Mouse (Mus musculus): ENCODE results near the gene Fgfr2.
"Not testable (repeated sequence)": the region's sequence is repeated elsewhere in the genome, so short reads cannot be mapped to it uniquely, and the experiment has no call there.

Fgfr2 gene

GRCm38 (mm10) chr7:130540176-130540575, 2583.0 kb downstream of the Fgfr2 start:
- no peak for DNase-seq (ENCODE audit: low spot score in 2 of 2)

DNA sequence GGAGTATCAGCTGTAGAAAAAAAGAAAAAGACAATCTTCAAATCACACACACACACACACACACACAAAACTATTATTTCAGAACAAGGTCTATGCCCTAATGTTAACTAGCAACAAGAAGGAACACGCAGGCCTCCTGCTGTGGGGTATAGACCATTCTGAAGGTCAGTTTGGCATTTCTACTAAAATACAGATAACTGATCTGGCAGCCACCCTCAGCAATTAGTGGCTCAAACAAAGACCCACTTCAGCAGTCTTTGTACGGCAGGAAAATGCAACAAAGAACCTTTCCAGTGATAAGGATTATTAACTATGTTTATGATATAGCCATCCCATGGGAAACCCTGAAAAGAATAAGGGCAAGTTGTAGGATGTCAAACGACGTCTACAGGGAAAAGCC, 2586.1 kb downstream of the Fgfr2 start:
- DNase-seq (ENCODE audit: low spot score in 2 of 2), result no peak

DNA sequence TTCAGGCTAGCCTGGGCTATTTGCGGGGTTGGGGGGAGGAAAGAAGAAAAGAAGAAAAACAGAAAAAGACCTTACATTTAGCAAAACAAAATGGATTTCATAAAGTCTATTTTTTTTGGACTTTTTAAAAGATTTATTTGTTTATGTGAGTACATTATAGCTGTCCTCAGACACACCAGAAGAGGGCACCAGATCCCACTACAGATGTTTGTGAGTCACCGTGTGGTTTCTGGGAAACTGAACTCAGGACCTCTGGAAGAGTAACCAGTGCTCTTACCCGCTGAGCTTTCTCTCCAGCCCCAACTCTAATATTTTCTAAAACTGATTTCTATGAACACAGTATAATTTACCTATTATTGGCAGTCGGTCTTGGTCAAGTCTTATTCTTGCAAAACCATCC, 2588.0 kb downstream of the Fgfr2 start:
- no peak for DNase-seq (ENCODE audit: low spot score in 2 of 2)

DNA sequence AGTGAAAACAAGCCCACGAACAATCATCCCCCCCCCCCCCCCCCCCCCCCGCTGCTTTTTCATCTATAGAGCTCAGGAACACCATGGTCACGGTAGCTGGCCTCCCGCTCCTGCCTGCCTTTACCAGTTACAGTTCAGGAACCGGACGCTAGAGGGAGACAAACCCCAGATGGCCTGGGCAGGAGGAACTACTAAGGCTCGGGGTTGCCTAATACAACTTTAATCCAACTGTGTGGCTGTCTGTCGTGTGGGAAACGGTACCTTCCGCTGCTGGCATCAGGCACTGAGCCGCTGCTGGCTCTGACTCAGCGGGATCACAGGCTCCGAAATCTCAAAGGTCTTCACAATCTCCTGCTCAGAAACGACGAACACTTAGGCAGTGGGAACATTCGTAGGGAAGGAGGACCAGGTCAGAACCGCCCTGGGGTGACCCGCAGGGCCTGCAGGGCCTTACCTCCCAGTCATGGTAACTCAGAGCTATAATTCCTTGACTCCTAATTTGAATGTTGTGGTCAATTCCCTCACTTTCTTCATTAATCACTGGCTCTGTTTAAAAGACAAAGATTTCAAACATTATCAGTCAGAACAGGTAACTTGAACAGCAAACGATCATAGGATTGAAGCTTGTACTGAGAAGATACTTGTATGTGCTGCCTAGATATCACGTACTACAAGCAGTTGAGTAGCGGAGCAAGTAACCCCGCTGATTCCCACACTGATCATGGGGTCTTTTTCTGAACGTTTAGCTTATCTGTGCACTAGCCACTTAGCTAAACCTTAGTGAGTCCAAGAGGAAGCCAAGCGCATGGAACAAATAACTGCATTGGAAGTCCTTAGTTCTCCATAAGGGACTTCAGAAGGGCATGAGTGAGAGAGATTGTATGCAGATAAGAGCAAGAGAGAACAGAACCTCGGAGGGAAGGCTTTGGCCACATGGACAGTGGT, 2589.6 kb downstream of the Fgfr2 start:
- peak; percentile 77 to 86 for DNase-seq (ENCODE audit: low spot score in 2 of 2)

GRCm38 (mm10) chr7:130531138-130531537, 2592.0 kb downstream of the Fgfr2 start:
- DNase-seq (ENCODE audit: low spot score in 2 of 2), result not testable (repeated sequence)

- DNase-seq (ENCODE audit: low spot score in 2 of 2), result no peak
These were observed 2595.8 kb downstream of the Fgfr2 start for GRCm38 (mm10) chr7:130527306-130527705.

DNA sequence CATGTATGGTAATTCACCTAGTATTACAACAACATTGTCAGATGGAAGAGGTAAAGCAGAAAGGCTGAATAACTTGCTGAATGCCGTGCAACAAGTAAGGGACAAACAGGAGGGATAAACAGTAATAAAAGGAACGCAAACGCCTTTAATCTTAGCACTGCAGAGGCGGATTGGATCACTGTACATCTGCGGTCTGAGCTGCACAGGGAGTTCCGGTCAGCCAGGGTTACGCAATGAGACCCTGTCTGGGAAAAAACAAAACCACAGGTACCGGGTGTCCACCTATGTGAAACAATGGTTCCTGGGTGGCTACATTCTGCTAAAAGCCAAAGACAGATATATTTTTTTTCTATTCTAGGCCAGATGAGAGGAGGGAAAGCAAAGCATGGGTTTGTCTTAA, 2599.7 kb downstream of the Fgfr2 start:
- no peak for DNase-seq (ENCODE audit: low spot score in 2 of 2)

GRCm38 (mm10) chr7:130520812-130521422, 2602.2 kb downstream of the Fgfr2 start:
- DNase-seq (ENCODE audit: low spot score in 2 of 2), result no peak

DNA sequence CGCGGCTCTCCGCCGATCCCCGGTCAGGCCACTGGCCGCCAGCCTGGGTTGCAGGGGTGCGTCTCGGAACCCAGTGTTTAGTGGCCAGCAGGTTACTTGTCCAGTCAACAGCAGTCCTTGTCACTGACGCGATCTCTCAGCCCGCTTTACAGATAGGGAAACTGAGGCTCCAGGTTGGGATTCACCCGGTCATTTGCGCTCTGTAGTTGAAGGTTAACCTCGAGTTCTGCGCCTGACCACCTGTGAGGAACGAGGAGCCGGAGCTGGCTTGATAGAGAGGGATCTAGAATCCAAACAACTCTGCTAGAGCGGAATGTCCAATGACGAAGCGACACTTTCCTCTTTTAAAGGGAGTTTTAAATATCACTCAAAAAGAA, 2603.1 kb downstream of the Fgfr2 start, which contains the start of gene Ate1:
Gene Ate1, minus strand, starts transcription at position 321 of the 377 bp plus-strand sequence.
- DNase-seq (ENCODE audit: low spot score in 2 of 2), result no peak

DNA sequence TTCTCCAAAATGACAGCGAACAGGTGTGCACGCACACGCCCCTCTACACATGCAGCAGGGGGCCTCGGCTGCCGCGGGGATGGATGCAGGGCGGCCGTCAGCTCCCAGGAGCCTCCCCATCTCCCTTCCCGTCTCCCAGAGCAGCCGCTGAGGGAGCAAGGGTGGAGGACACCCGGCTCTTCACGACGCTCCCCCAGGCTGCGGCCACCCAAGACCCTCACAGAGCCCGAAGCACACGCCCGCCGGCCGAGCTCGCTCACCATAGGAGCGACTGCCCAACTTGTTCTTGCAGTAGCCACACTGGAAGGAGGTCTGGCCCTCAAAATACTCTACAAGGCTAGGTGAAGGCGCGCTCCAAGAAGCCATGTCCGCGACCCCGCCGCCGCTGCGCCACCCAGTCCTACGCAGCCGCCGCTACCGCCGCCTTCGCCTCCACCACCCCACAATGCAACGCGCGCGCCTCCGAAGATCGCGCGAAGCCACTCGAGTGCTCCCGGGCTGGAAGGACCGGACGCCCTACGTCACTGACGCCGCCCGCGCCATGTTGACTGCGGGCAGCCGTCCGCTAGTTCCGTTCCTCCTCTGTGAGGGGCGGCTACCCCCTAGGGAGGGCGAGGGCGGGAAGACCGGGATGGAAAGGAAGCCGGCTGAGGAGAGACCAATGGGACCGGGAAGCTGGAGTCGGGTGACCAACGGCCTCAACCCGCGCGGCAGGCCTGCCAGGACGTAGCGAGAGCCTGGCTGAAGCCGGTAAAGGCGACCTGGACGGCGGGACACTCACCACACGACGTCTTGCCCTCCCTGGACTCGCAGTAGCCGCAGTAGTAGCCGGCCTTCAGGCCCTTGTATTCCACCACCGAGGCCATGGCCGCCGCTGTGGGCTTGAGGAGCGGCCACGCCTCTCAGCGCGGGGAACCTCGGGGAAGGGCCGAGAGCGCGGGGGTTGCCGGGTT, 2603.8 kb downstream of the Fgfr2 start:
- peak; percentile 86 to 90 for DNase-seq (ENCODE audit: low spot score in 2 of 2)

GRCm38 (mm10) chr7:130518213-130519095, 2604.7 kb downstream of the Fgfr2 start:
- DNase-seq (ENCODE audit: low spot score in 2 of 2), result no peak

- DNase-seq (ENCODE audit: low spot score in 2 of 2), result no peak
These were observed 2612.9 kb downstream of the Fgfr2 start for GRCm38 (mm10) chr7:130510243-130510642.

DNA sequence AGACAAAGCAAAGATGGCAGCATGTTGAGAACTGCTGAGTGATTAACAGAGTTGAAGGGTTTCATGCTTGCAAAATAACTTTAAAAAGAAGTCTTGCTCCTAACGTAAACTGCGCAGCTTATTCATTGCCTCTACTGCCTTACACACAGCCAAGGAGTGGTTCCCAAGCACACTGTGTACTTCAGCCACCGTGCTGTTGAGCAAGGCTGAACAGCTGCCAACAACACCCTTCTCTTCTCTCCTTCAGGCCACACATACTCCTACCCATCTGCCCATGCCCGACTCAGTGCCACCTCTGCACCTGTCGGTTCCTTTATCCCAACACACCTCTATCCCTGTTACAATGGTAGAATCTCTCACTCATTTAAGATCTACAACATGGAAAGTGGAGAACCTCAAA, 2620.1 kb downstream of the Fgfr2 start:
- no peak for DNase-seq (ENCODE audit: low spot score in 2 of 2)

DNA sequence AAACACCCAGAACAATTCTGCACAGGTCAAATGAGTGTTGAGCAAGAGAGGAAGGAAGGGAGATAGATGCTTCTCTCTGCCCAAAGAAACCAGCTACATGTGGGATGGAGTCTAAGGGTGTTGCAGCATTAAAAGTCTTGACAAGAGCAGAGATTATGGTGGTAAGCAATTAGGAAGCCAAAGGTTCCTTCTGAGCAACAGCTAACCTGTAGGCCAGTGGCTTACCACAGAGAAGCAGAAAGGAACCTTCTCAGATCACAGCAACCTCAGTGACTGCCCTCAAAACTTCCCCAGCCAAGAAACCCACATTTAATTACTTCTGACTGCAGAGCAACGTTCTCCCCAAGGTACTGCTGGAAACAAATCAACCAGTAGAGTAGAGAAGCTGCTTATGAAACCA, 2621.7 kb downstream of the Fgfr2 start:
- DNase-seq (ENCODE audit: low spot score in 2 of 2), result no peak

GRCm38 (mm10) chr7:130493346-130493745, 2629.8 kb downstream of the Fgfr2 start:
- no peak for DNase-seq (ENCODE audit: low spot score in 2 of 2)

DNA sequence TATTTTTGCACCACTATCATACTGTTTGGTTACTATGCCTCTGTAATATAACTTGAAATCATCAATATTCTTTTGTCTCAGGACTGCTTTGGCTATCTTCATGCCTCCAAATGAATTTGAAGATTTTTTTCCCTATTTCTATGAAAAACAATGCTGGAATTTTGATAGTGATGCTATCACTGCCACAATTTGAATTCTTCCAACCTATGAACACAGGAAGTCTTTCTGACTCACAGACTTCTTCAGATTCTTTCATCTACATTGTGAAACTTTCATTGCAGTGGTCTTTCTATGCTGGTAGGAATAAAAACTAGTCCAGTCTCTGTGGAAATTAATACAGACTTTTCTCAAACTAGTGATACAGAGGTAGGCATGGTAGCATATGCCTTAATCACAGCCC, 2631.1 kb downstream of the Fgfr2 start:
- DNase-seq (ENCODE audit: low spot score in 2 of 2), result no peak

GRCm38 (mm10) chr7:130479003-130479402, 2644.1 kb downstream of the Fgfr2 start:
- not testable (repeated sequence) for DNase-seq (ENCODE audit: low spot score in 2 of 2)

DNA sequence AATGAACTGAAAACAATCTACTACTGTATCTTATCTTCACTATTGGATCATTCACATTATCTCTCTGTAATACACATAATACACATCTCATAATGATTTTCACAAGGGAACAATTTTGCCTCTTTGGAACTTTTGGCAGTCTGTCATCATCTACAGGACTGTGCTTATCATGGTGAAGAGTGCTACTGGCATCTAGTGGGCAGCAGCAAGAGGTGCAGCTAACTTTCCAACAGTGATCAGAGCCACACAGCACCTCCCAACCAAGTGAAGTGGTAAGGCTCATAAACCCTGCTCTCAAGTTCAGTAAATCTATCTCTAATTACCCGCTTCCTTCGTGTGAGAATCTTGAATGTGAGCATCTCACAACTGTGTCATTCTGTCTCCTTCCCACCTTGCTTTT, 2647.2 kb downstream of the Fgfr2 start:
- DNase-seq (ENCODE audit: low spot score in 2 of 2), result peak in 1 of 2 experiments; percentile 10

GRCm38 (mm10) chr7:130473881-130474280, 2649.3 kb downstream of the Fgfr2 start:
- DNase-seq (ENCODE audit: low spot score in 2 of 2), result no peak

- DNase-seq (ENCODE audit: low spot score in 2 of 2), result no peak
These were observed 2650.5 kb downstream of the Fgfr2 start for GRCm38 (mm10) chr7:130472683-130473082.

GRCm38 (mm10) chr7:130471045-130471444, 2652.1 kb downstream of the Fgfr2 start:
- DNase-seq (ENCODE audit: low spot score in 2 of 2), result no peak
